Mouse (Mus musculus) ES-Bruce4 (cell line): ENCODE measurements around the gene Hist1h2bg.

Experiments
- CTCF ChIP-seq: IDR thresholded peaks from one replicate; pipeline ENCODE4 v1.8.1; 2011; ENCODE audit warnings: low read depth, low read length
- POLR2A ChIP-seq: IDR thresholded peaks from one replicate; pipeline ENCODE4 v1.8.1; 2011; ENCODE audit warnings: low read length; ENCODE audit not compliant: insufficient read depth

- TF ChIP-seq POLR2A (no peak), CTCF (no peak)
These were observed 49.5 kb upstream of the Hist1h2bg start for GRCm38 (mm10) chr13:23521703-23522102.
